In genomic region chr1:89481154-89481553, GRCm38 (mm10) we compare ENCODE assay signal across 18 mouse cellular contexts. TPM values are rescaled to one million over a fixed set of nuclear protein-coding genes. Genes with fewer than 3 reads are reported as not detected.
DNase-seq lines count a peak whose midpoint lies in the region; ATAC-seq and TF ChIP-seq lines count a peak whose summit lies in the region.
"Had no signal": no experiment of that assay in that cellular context is flagged by ENCODE, and none has a peak within 500 bp of the region (broad histone marks: within the 10 kb centered on the region; RNA-seq: fewer than 3 reads in every experiment).

No protein-coding gene starts in this region.

- no peaks in the 10 kb centered on the region for H3K36me3 ChIP-seq in kidney, postnatal 0 days (ENCODE audit: insufficient read depth, low read length)
- H3K36me3 ChIP-seq: embryonic facial prominence, embryonic 12.5 days; G1E; lung, embryonic 15.5 days; neural tube, embryonic 12.5 days had no signal

- intact Hi-C loops in gastrocnemius, adult 2 months (cut with DNase I), result no loop called here

- ATAC-seq in kidney, postnatal 0 days (replicated peaks; ENCODE audit: low FRiP score, low read depth), result peak; percentile 71; the same call in 1 of the 2 replicates
- ATAC-seq: inflammation-experienced regulatory T-cells, adult 6 months; midbrain, embryonic 16.5 days had no signal

- H3K4me3 ChIP-seq in kidney, postnatal 0 days (replicated peaks; ENCODE audit: low read depth, low read length), result no peak overlapping the region
- no peak overlapping the region for H3K4me3 ChIP-seq in gastrocnemius, adult 2 months
- H3K4me3 ChIP-seq: embryonic facial prominence, embryonic 12.5 days; lung, embryonic 15.5 days; neural tube, embryonic 12.5 days had no signal

- H3K27me3 ChIP-seq in kidney, postnatal 0 days (ENCODE audit: insufficient read depth, low read length), result no peaks in the 10 kb centered on the region
- H3K27me3 ChIP-seq: embryonic facial prominence, embryonic 12.5 days; lung, embryonic 15.5 days; neural tube, embryonic 12.5 days had no signal

- peak; percentile 45 for DNase-seq in retina, postnatal 1 day
- DNase-seq in retina, embryonic 14.5 days (ENCODE audit: low spot score), result no peak
- DNase-seq in kidney, postnatal 0 days (ENCODE audit: low spot score), result no peak
- peak; percentile 85 for DNase-seq in lung, postnatal 10 days
- DNase-seq in yolk sac, embryonic 10.5 days (ENCODE audit: low spot score), result peak; percentile 79
- DNase-seq in gastrocnemius, adult 2 months, result no peak
- no peak for DNase-seq in ovary, adult 18-20 months (ENCODE audit: low spot score)
- DNase-seq in layer of hippocampus, adult 8-10 months (ENCODE audit: low spot score in 2 of 2), result no peak
- DNase-seq: heart, adult 18-20 months; heart, postnatal 14 days; right cerebral cortex, adult 18-20 months; thymus, postnatal 14 days had no signal

- H3K4me2 ChIP-seq in kidney, postnatal 0 days (ENCODE audit: low read length), result no peak overlapping the region
- H3K4me2 ChIP-seq: embryonic facial prominence, embryonic 12.5 days; lung, embryonic 15.5 days; neural tube, embryonic 12.5 days had no signal

- peaks cover 9% of the 10 kb centered on the region; the same call in 1 of the 2 replicates for H3K4me1 ChIP-seq in kidney, postnatal 0 days (replicated peaks; ENCODE audit: insufficient read depth, low read length)

- no peak overlapping the region for H3K27ac ChIP-seq in kidney, postnatal 0 days
- H3K27ac ChIP-seq in gastrocnemius, adult 2 months, result no peak overlapping the region
- H3K27ac ChIP-seq: embryonic facial prominence, embryonic 12.5 days; lung, embryonic 15.5 days; neural tube, embryonic 12.5 days had no signal

- H3K9me3 ChIP-seq in kidney, postnatal 0 days (replicated peaks; ENCODE audit: low read length), result no peaks in the 10 kb centered on the region
- H3K9me3 ChIP-seq: embryonic facial prominence, embryonic 12.5 days; lung, embryonic 15.5 days; neural tube, embryonic 12.5 days had no signal

- no peak for TF ChIP-seq CTCF in kidney, postnatal 0 days (IDR thresholded peaks at IDR 0.05; ENCODE audit: low read depth)
- TF ChIP-seq CTCF in gastrocnemius, adult 2 months (IDR thresholded peaks at IDR 0.05), result no peak

- 71% methylated on average over 9 of the region's 9 CpGs for WGBS in kidney, postnatal 0 days

- no peak overlapping the region for H3K9ac ChIP-seq in kidney, postnatal 0 days (ENCODE audit: low read depth, low read length)
- H3K9ac ChIP-seq: embryonic facial prominence, embryonic 12.5 days; lung, embryonic 15.5 days; neural tube, embryonic 12.5 days had no signal

RNA-seq across cellular contexts. Expression of gene Agap1, which starts 26.5 kb away (rescaled TPM):
- polyA plus RNA-seq in kidney, postnatal 0 days (2015; fragmentation: Nextera tagmentation; extraction: Ambion mirVana), result 8.5 and 8.7 TPM in 2 replicates
- total RNA-seq in gastrocnemius, adult 2 months (2021), result 10 to 100 TPM; 22.8 to 24.2 TPM
- total RNA-seq in layer of hippocampus, adult 8-10 months (2022), result 100 to 1,000 TPM; 235 to 308 (median 283) TPM

Comparison
In these comparisons a context has a peak if more than half of its experiments do, and no peak if none do; other contexts are left out.
1. DNase-seq: peak in retina, postnatal 1 day (single experiment), lung, postnatal 10 days (single experiment) and yolk sac, embryonic 10.5 days (single experiment); none in retina, embryonic 14.5 days (single experiment), kidney, postnatal 0 days (single experiment), gastrocnemius, adult 2 months (single experiment), ovary, adult 18-20 months (single experiment) and layer of hippocampus, adult 8-10 months (0 of 2).
2. RNA of gene Agap1, which starts 26.5 kb away (total RNA-seq): 235 to 308 TPM in layer of hippocampus, adult 8-10 months; 22.8 to 24.2 TPM in gastrocnemius, adult 2 months; every median in the first group is over 4 times any median in the second.